Mouse (Mus musculus): ENCODE measurements around the gene H2-Oa.

The H2-Oa gene

DNA sequence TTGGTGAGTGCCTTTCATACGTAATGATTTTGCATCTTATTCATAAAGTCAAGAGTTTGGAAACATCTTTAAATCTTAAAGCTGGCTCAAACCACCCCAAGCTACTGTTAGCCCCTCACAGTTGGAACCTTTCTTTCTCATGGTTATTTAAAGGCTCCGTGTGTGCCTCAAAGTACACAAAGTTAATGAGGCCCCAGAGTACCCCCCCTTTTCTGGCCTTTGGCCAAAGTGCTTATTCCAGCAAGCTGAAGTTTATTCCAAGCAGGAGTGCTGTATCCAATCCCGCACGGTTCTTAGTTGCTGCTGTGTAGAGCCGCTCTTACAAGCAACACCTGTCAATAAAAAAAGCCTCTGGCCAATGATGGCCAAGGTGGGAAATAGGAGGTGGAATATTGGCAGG lies 7.4 kb downstream of the H2-Oa start:
- in situ Hi-C loops (cut with MboI; ENCODE audit: low sequenced_read_pairs): no loop called here

DNA sequence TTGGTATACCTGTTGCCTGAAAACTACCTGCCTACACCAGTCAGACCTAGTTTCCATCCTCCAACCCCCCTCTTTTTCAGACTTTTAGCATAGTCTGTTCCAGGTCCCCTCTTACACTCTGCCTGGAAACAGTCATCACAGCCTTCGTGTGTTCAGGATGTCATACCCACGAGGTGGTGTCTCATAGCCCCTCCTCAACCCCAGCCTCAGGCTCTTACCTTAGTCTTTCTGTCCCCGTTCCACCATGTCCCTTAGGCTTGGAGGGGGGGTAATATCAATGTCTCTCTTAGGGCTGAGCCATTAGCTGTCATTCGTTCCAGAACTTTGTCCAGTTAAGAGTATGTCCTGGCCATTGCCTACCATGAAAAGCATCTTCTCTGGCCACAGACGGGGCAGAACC lies 9.0 kb downstream of the H2-Oa start:
- in situ Hi-C loops (cut with MboI; ENCODE audit: low sequenced_read_pairs): no loop called here

DNA sequence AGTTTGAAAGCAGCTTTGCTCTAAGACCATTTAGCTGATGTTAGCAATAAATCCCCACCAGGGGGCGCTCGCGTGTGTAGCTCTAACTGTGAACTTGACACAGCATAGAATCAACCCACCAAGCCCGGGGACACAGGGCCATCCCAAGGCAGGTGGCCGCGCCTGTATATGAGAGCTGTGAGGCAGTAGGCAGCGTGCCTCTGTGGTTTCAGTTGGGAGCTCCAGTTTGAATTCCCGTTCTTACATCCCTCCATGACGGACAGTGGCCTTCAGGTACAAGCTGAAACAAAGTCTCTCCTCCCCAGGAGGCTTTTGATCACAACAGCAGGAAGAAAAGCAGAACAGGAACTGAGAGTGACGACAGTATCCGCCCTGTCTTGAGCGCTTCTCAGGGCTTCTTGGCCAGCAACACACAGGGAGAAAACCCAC lies 9.5 kb downstream of the H2-Oa start:
- in situ Hi-C loops (cut with MboI; ENCODE audit: low sequenced_read_pairs): no loop called here

DNA sequence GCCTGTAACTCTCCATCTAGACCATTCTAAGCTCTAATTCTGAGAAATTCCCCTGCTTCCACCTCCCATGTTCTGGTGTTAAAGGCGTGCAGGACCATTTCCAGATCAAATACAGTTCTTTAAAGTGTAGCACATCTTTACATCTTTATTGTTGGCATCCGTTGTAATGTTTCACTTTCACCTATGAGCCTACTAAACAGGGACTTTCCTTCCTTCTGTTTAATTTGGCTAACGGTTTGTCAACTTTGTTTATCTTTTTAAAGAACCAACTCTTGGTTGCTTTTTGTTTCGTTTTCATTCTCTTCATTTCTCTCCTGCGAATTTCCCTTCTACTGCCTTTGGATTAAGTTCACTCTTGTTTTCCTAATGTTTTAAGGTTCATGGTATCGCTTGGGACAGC lies 10.7 kb downstream of the H2-Oa start:
- in situ Hi-C loops (cut with MboI; ENCODE audit: low sequenced_read_pairs): no loop called here

DNA sequence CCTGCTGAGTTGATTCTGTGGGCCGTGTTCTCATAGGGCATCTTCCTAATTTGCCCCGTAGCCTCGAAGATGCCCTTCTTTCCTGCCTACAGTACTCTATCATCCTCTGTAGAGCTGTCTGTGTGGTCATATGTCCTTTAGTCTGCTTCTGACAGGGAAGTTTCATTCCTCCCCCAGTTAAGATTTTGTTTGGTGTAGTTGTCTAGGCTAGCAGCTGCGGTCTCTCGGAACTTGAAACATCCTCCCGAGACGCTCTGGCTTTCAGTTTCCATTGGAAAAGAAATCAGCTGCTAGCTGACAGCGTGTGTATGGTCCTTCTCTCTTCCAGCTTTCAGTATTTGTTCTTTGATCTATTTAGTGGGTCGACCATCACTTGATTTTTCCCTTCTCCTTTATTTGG lies 12.7 kb downstream of the H2-Oa start:
- in situ Hi-C loops (cut with MboI; ENCODE audit: low sequenced_read_pairs): no loop called here

DNA sequence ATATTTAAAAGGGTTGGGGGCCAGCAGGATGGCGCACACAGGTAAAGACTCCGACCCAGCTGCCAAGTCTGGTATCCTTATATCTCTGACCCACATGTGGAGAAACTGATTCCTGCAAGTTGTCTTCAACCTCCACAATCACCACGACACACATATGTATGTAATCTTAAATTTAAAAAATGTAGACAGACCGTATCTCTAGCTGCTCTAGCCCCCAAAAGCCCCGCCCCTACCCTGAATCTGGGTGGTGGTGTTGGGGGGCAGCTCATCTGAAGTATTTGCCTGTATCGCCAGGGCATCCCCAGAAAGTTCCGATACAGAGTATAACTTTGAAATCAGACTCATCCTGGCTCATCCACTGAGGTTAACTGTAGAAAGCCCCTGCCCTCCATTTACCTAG lies 14.4 kb downstream of the H2-Oa start:
- in situ Hi-C loops (cut with MboI; ENCODE audit: low sequenced_read_pairs): no loop called here

DNA sequence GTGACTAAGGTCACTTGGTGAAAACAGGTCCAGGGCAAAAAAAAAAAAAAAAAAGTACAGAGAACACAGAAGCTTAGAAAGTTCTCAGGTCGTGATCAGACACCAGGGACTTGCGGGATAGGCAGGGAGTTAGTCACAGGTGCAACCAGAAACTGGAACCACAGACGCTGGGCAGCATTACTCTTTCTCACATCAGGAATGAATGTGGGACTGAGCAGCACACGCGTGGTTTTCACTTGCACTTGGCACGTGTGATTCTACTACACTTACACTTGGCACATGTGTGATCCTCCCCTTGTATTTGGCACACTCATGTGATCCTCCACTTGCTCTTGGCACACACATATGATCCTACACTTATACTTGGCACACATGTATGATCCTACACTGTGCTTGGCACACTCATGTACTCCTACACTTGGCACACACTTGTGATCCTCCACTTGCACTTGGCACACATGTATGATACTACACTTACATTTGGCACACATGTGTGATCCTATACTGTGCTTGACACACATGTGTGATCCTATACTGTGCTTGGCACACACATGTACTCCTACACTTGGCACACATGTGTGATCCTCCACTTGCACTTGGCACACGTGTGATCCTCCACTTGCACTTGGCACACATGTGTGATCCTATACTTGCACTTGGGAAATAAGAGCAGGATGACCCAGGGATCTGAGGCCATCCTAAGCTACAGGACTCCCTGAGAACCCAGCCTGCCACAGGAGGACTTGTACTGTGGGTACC lies 15.1 kb downstream of the H2-Oa start:
- in situ Hi-C loops (cut with MboI; ENCODE audit: low sequenced_read_pairs): no loop called here

DNA sequence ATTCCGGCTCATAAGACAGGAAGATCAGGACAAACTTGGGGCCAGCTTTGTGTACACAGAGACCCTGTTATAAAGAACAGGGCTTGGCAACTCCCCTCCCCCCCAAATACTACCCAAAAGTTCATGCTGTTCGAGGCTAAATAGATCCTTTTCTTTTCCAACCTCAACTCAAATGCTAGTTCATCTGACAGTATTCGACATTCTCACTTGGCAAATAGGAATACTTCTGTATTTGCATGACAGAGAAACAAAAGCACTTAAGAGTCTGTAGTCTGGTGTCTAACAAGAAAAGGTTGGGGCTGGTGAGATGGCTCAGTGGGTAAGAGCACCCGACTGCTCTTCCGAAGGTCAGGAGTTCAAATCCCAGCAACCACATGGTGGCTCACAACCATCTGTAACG lies 16.3 kb downstream of the H2-Oa start:
- in situ Hi-C loops (cut with MboI; ENCODE audit: low sequenced_read_pairs): no loop called here

DNA sequence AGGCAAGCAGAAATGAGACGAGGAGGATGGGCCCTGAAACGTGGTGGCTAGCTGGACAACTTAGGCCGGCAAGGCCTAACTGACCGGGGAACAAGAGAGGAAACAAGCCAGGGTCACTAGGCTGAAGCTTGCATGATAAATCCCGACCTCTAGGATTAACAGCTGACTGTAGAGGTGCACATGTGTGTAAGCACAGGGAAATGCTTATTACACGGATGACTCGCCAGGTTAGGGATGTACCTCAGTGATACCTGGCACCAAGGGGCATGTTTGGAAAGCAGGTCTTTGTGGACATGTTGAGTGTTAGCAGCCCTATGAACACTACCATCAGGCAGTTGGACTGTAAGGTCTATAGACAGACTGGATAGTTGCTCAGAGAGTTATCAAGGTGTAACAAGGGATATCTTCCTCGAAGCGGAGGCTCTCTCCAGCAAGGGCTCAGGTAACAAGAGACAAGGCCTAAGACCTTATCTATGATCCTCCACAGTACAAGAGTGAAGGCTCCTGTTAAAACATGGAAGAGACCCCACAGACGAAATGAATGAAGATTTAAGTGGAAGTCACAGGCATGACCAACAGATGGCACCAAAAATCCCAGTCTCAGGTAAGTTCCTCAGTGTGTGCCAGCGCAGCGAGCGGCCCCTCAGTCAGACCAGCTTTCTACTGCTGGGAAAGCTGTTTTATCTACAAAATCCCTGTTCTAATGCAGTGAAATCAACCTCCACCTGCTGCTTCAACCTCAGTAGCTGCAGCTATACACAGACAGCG lies 17.1 kb downstream of the H2-Oa start:
- in situ Hi-C loops (cut with MboI; ENCODE audit: low sequenced_read_pairs): no loop called here

DNA sequence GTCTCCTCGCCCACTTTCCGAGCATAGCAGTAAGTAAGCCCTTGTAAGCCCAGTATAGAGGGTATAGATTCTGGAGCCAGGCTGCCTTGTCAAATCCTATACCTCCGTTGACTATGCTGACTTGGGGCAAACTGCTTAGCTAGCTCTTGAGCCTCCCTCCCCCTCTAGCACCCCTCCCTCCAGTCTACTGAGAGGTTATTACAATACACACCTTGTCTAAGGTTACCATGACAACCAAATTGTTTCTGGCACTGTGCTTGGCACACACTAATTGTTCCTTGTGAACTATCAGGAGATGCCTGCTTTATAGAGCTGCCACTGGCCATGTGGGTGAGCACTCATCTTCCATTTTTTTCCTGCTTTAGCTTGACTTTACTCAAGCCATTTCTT lies 17.7 kb downstream of the H2-Oa start:
- in situ Hi-C loops (cut with MboI; ENCODE audit: low sequenced_read_pairs): no loop called here

DNA sequence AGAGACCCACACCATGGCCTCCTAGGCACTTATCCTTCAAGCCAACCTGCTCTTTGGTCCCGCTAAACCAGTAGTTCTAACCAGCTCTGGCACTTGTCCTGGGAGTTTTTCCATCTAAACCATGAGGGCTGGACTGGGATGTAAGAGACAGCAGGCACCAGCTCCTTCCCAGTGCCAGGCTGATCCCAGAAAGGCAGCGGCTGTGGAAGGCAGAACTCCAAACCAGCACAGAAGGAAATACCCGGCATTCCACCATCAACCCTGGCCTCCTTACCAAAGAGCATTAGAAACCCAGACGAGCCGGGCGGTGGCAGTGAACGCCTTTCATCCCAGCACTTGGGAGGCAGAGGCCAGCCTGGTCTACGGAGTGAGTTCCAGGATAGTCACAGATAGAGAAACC lies 18.2 kb downstream of the H2-Oa start:
- in situ Hi-C loops (cut with MboI; ENCODE audit: low sequenced_read_pairs): no loop called here

DNA sequence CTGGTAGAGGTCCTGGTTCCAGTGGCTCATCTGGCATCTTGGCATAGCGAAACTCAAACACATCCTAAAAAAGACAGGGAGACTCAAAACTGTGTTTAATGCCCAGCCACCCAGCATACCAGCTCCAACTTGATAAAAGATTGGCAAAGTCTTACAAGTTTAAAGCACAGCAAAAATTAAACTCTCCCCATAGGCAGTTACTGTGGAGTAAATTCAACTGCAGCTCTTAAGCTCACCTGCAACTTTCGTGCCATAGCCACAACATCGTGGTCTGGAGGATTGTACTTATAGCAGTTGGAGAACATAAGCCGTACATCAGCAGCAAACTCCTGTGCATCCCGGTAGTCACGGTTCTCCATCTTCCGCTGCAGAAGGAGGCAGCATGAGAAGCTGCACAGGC lies 22.0 kb downstream of the H2-Oa start:
- in situ Hi-C loops (cut with MboI; ENCODE audit: low sequenced_read_pairs): no loop called here

DNA sequence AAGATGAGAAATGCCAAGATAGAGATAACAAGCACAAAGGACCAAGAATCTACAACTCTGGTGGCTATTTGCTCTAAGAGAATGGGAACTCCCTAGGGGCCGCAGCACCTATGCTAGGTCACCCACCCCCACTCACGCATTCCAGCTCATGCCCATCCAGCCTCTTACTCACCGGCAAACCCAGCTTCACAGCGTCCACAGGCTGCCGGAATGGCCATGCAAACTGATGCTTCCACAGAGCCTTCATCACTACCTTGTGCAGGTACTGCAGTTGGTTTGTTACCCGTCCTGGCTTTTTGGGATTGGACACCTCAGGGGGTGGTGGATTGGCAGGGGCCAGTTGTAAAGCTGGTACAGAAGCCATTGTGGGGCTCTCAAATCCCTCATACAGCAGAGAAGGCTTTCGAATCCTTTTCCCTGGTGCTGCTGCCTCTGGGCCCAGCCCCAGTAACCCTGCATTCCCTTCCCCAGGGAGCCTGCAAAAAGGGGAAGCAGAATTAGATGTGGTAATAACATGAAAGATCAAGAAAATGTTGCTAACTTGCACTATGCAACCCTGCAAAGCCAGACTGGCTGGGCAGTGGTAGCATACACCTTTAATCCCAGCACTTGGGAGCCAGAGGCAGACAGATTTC lies 24.7 kb downstream of the H2-Oa start:
- in situ Hi-C loops (cut with MboI; ENCODE audit: low sequenced_read_pairs): no loop called here

DNA sequence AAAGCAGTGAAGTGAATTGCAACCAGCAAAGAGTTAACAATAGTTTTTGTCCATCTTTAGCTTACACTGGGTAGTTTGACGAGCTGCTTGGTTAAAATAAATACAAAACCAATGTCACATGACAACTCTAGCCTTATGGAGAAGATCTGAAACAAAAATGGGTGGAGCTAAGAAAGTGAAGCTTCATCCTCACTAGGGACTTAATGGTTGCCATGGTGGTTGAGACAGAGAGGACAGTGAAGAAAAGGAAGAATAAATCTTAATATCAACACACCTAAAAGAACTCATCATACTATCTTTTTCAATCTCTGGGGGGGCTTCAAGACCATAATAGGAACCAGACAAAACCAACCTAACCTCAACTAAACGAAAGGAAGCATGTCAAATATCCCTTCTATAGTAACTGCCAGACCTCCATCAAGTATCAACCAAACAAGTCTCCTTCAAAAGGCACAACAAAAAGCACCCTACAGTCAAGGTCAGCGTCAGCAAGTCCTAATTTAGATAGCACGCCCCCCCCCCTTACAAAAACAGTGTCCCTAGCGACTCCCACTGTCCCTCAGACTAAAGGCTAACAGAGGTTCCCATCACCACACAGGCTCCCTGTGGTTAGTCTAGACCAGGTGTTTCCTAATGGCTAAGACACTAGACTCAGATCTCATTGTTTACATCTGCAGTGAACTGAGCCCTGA lies 25.4 kb downstream of the H2-Oa start:
- in situ Hi-C loops (cut with MboI; ENCODE audit: low sequenced_read_pairs): no loop called here

DNA sequence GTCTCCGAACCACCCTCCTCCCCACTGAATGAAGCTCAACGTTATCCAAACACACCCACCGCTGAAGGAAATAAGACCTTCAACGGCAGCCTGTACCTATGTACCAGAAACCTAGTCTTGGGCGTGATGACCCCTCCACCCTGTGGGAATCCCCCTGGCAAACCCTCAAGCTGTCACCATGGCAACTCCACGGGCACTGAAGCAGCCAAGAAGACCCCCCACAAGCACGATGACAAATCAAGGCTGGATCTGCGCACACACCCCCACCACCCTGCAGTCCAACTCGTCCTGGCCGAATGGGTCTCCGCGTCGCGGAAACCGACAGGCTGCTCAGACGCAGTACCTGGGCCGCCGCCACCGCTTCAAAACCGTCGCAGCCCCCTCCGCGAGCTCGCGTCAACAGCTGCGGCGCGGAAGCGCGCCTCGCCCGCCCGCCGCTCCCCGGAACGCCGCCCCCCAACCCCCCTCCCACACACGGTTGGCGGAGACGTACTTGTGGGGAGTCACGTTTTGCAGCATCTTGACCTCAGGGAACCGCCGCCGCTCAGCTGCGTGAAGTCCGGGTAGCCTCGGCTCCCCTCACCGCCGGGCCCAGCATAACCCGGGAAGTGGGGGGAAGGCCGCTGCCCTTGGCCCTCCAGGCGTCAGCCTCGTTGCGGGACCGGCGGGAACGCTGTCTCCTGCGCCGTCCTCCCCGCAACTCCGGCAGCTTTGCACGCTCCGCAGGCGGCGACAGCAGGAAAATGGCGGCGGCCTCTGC lies 26.2 kb downstream of the H2-Oa start:
- in situ Hi-C loops (cut with MboI; ENCODE audit: low sequenced_read_pairs): no loop called here

DNA sequence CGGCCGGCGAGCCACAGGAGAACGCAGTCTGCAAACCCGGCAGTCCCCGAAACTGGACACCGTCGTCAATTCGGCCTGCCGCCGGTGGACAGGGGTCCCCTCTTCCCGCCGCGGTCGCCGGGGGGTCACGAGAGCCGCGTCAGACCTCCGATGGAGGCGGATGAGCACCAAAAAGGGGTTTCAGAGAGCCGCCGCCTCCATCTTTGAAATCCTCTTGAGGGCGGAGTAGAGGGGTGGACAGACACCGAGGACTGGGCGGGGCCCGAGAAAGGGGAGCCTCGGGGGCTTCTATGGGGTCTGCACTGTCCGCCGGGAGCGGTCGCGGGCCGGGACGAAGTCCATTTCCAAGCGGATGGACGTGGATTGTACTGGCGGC lies 26.7 kb downstream of the H2-Oa start:
- in situ Hi-C loops (cut with MboI; ENCODE audit: low sequenced_read_pairs): no loop called here

DNA sequence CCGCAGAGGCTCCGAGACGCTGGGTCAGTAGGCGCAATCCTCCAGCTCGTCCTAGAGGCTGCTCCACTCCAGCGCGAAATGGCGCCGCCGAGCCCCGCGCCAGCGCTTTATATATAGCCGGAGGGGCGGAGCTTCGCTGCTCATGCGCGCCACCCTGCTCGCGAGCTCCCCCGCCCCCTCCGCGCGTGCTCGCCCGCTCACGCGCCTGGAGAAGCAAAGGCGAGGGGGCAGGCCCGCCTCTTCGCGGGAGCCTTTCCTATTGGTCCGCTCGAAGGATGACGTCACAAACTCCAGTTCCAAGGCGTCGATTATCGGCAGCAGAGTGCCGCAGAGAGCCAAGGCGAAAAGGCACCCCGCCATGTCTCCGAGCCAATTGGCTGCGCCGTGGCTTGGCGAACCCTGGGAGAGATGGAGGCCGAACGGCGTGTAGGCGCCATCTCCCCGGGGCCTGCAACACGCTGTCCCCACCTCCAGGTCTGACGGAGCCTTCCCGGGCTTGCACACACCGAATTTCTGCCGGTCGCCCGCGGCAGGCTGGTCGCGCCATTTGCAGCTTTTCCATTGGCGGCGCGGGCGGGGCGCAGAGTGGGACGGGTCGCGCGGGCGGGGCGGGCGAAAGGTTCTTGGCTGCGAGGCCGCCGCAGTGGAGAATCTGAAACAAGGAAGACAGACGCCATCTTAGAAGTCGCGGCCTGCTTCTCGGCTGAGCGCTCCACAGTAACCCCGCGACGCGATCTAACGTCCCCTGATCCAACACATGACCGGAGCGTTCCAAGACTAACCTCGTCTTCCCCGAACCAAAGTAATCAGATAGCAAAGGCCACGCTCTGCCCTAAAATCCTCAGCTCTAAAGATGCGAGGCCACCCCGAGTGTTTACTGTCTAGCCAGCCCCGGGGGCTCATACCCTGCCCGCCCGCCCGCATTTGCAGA lies 27.4 kb downstream of the H2-Oa start, which contains the start of gene H2-DMa:
H2-DMa (plus strand) TSS at position 293 of the 931 bp plus-strand sequence.
- in situ Hi-C loops (cut with MboI; ENCODE audit: low sequenced_read_pairs): no loop called here

DNA sequence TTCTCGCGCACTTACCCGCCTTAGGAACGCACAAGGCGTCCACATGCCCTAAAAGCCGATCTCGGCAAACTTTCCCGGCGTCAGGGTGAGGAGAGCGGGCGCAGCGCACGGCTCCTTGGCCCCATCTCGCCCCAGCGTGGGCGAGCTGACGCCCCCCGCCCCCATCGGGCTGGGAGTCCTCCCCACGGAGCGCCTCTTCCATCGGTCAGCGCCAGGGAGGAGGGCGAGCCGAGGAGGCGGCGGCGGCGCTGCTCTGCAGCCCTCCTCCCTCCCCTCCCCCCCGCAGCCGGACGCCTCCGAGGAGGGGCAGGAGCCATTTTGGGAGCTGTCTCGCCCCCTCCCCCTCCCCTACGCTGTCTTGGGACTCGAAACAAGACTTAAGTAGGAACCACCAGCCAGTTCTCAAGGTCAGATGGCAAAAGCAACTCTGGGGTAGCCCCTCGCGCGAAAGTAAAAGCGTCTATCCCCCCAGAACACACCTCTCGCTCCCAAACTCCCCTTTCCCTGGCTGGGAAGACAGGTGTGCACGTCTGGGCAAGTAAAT lies 28.1 kb downstream of the H2-Oa start:
- in situ Hi-C loops (cut with MboI; ENCODE audit: low sequenced_read_pairs): no loop called here

DNA sequence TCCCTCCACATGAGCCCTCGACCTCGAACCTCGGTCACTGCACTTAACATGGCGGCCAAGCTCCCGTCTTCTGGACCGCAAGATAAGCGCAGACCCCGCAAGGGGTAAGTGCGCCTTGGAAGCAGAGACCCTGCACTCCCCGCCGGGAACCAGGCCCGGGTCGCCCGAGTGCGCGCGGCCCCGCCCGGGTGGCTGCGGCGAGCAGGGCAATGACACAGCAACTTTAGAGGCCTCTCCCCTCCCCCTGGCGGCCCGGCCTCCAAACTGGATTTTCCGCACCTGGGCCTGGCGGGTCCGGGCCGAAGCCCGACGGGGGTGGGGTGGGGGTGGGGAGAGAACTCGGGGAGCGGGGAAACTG lies 28.7 kb downstream of the H2-Oa start:
- in situ Hi-C loops (cut with MboI; ENCODE audit: low sequenced_read_pairs): no loop called here
